19 mouse cellular contexts compared by ENCODE assay signal in genomic region chr13:109437231-109437776, GRCm38 (mm10).
DNase-seq lines count a peak whose midpoint lies in the region; ATAC-seq lines count a peak whose summit lies in the region.
"Had no signal": no experiment of that assay in that cellular context is flagged by ENCODE, and none has a peak within 500 bp of the region (broad histone marks: within the 10 kb centered on the region; RNA-seq: fewer than 3 reads in every experiment).

No protein-coding gene starts in this region.

- DNase-seq in kidney, adult 9 months = peak; percentile 14
- DNase-seq in B cell, adult 2 months = peak; percentile 45 to 52
- peak; percentile 57 for DNase-seq in splenic B cell, adult 2 months (ENCODE audit: low read depth, low spot score)
- DNase-seq in right cerebral cortex, postnatal 25 days = no peak
- no peak for DNase-seq in lung, postnatal 10 days
- DNase-seq: adrenal gland, adult 8-10 months; adrenal gland, postnatal 36 days; cerebellum, adult 11 months; cerebellum, adult 8-10 months; cerebellum, postnatal 14 days; gastrocnemius, postnatal 14 days; heart, postnatal 36 days had no signal

- H3K27me3 ChIP-seq in kidney, embryonic 15.5 days = no peaks in the 10 kb centered on the region
- no peaks in the 10 kb centered on the region for H3K27me3 ChIP-seq in splenic B cell, adult 2 months (ENCODE audit: control insufficient read depth, insufficient read depth, low read length, poor library complexity, severe bottlenecking)
- H3K27me3 ChIP-seq: embryonic facial prominence, embryonic 12.5 days; forebrain, embryonic 15.5 days; heart, embryonic 13.5 days; hindbrain, embryonic 13.5 days had no signal

- H3K27ac ChIP-seq in kidney, embryonic 15.5 days = no peak overlapping the region
- H3K27ac ChIP-seq: embryonic facial prominence, embryonic 12.5 days; forebrain, embryonic 15.5 days; heart, embryonic 13.5 days; hindbrain, embryonic 13.5 days; hindbrain, postnatal 0 days had no signal

- H3K4me3 ChIP-seq in kidney, embryonic 15.5 days (replicated peaks) = no peak overlapping the region
- H3K4me3 ChIP-seq: embryonic facial prominence, embryonic 12.5 days; forebrain, embryonic 15.5 days; heart, embryonic 13.5 days; hindbrain, embryonic 13.5 days had no signal

- H3K9me3 ChIP-seq in kidney, embryonic 15.5 days (replicated peaks) = no peaks in the 10 kb centered on the region
- H3K9me3 ChIP-seq: embryonic facial prominence, embryonic 12.5 days; forebrain, embryonic 15.5 days; heart, embryonic 13.5 days; hindbrain, embryonic 13.5 days had no signal

- H3K9ac ChIP-seq in kidney, embryonic 15.5 days = no peak overlapping the region
- H3K9ac ChIP-seq: embryonic facial prominence, embryonic 12.5 days; forebrain, embryonic 15.5 days; heart, embryonic 13.5 days; hindbrain, embryonic 13.5 days had no signal

- no peak overlapping the region for H3K4me2 ChIP-seq in kidney, embryonic 15.5 days
- H3K4me2 ChIP-seq: embryonic facial prominence, embryonic 12.5 days; forebrain, embryonic 15.5 days; heart, embryonic 13.5 days; hindbrain, embryonic 13.5 days had no signal

- H3K4me1 ChIP-seq in kidney, embryonic 15.5 days = peaks cover 20% of the 10 kb centered on the region

- no peak for ATAC-seq in kidney, embryonic 15.5 days (replicated peaks; ENCODE audit: low FRiP score)
- peak; percentile 20 to 53; a peak in 2 of 4 replicates for ATAC-seq in hematopoietic stem cell, adult 5-6 weeks (replicated peaks in 1 of 2; ENCODE audit: insufficient read depth in 1 of 2, low FRiP score in 2 of 2, low TSS enrichment in 1 of 2, low read depth in 1 of 2, poor library complexity in 2 of 2, severe bottlenecking in 2 of 2)
- ATAC-seq: forebrain, embryonic 15.5 days; hindbrain, postnatal 0 days had no signal

- 74% methylated on average over 4 of the region's 4 CpGs for WGBS in kidney, embryonic 15.5 days

- H3K36me3 ChIP-seq in kidney, embryonic 15.5 days = no peaks in the 10 kb centered on the region
- H3K36me3 ChIP-seq in splenic B cell, adult 2 months (ENCODE audit: control insufficient read depth, insufficient read depth, low read length, poor library complexity, severe bottlenecking) = no peaks in the 10 kb centered on the region
- H3K36me3 ChIP-seq: embryonic facial prominence, embryonic 12.5 days; forebrain, embryonic 15.5 days; heart, embryonic 13.5 days; hindbrain, embryonic 13.5 days had no signal

Comparison
In these comparisons a context has a peak if more than half of its experiments do, and no peak if none do; other contexts are left out.
1. DNase-seq: peak in kidney, adult 9 months (single experiment), B cell, adult 2 months (2 of 2) and splenic B cell, adult 2 months (single experiment); none in right cerebral cortex, postnatal 25 days (single experiment) and lung, postnatal 10 days (single experiment).